Comparison of ENCODE assay signal across 9 mouse cellular contexts in genomic region chr8:124569593-124569992, GRCm38 (mm10). TPM values are rescaled to one million over a fixed set of nuclear protein-coding genes. Genes with fewer than 3 reads are reported as not detected.
DNase-seq lines count a peak whose midpoint lies in the region; ATAC-seq and TF ChIP-seq lines count a peak whose summit lies in the region.
"Had no signal": no experiment of that assay in that cellular context is flagged by ENCODE, and none has a peak within 500 bp of the region (broad histone marks: within the 10 kb centered on the region; RNA-seq: fewer than 3 reads in every experiment).

Agt (minus strand) TSS chr8:124569706.

- no peak within 1 kb of the TSS for H3K4me3 ChIP-seq in hindbrain, embryonic 15.5 days
- H3K4me3 ChIP-seq in hindbrain, embryonic 12.5 days, result no peak within 1 kb of the TSS
- H3K4me3 ChIP-seq in thymus, adult 2 months (ENCODE audit: control insufficient read depth, insufficient read depth, low read length), result no peak within 1 kb of the TSS

- no peak for ATAC-seq in hindbrain, embryonic 15.5 days (ENCODE audit: low FRiP score, low read depth)
- no peak for ATAC-seq in hindbrain, embryonic 12.5 days (ENCODE audit: low FRiP score)

- peak; percentile 51 for DNase-seq in adrenal gland, postnatal 25 days
- DNase-seq in gastrocnemius, postnatal 36 days, result peak; percentile 74 to 83
- peak; percentile 25 to 53 for DNase-seq in kidney, postnatal 4 days
- DNase-seq in lung, postnatal 14 days, result peak; percentile 71
- DNase-seq in thymus, adult 2 months, result no peak
- DNase-seq in spleen, adult 18-20 months, result no peak

- H3K36me3 ChIP-seq in hindbrain, embryonic 15.5 days, result no peaks in the 10 kb centered on the region
- no peaks in the 10 kb centered on the region for H3K36me3 ChIP-seq in hindbrain, embryonic 12.5 days
- no peaks in the 10 kb centered on the region for H3K36me3 ChIP-seq in thymus, adult 2 months (ENCODE audit: control insufficient read depth, insufficient read depth, low read length)

- no peak within 1 kb of the TSS for H3K9ac ChIP-seq in hindbrain, embryonic 15.5 days
- H3K9ac ChIP-seq in hindbrain, embryonic 12.5 days, result no peak within 1 kb of the TSS

- no peaks in the 10 kb centered on the region for H3K9me3 ChIP-seq in hindbrain, embryonic 15.5 days
- no peaks in the 10 kb centered on the region for H3K9me3 ChIP-seq in hindbrain, embryonic 12.5 days (replicated peaks)

- no peak for TF ChIP-seq POLR2A in thymus, adult 2 months (IDR thresholded peaks at IDR 0.05; ENCODE audit: control insufficient read depth, extremely low read depth, insufficient read depth, low read length, poor library complexity)

- no peaks in the 10 kb centered on the region for H3K27me3 ChIP-seq in hindbrain, embryonic 15.5 days
- no peaks in the 10 kb centered on the region; the same call in 1 of the 2 replicates for H3K27me3 ChIP-seq in hindbrain, embryonic 12.5 days
- no peaks in the 10 kb centered on the region for H3K27me3 ChIP-seq in thymus, adult 2 months (ENCODE audit: control insufficient read depth, insufficient read depth, low read length)

- no peak for TF ChIP-seq CTCF in thymus, adult 2 months (IDR thresholded peaks at IDR 0.05; ENCODE audit: borderline replicate concordance, control insufficient read depth, extremely low read depth, insufficient read depth, low read length, poor library complexity)

- no peak within 1 kb of the TSS for H3K4me2 ChIP-seq in hindbrain, embryonic 15.5 days
- H3K4me2 ChIP-seq in hindbrain, embryonic 12.5 days (replicated peaks), result no peak within 1 kb of the TSS

- H3K27ac ChIP-seq in hindbrain, embryonic 15.5 days (replicated peaks), result 0 out of 2 replicates have a peak within 1 kb of the TSS, but pooled peaks have one; percentile 1
- H3K27ac ChIP-seq in hindbrain, embryonic 12.5 days, result no peak within 1 kb of the TSS
- H3K27ac ChIP-seq in thymus, adult 2 months (ENCODE audit: control insufficient read depth, insufficient read depth, low read length), result no peak within 1 kb of the TSS

- WGBS in hindbrain, embryonic 15.5 days, result 86% methylated on average over 2 of the region's 2 CpGs
- 80% methylated on average over 2 of the region's 2 CpGs for WGBS in hindbrain, embryonic 12.5 days
- 96% methylated on average over 2 of the region's 2 CpGs for WGBS in thymus, adult 2 months

- intact Hi-C loops in gastrocnemius, postnatal 36 days (cut with DNase I), result no loop called here

- H3K4me1 ChIP-seq in hindbrain, embryonic 15.5 days (replicated peaks), result peaks cover 5% of the 10 kb centered on the region; the same call in 1 of the 2 replicates
- no peaks in the 10 kb centered on the region; the same call in 1 of the 2 replicates for H3K4me1 ChIP-seq in hindbrain, embryonic 12.5 days
- H3K4me1 ChIP-seq in thymus, adult 2 months (replicated peaks; ENCODE audit: control insufficient read depth, insufficient read depth, low read length), result peaks cover 4% of the 10 kb centered on the region

RNA-seq across cellular contexts. Expression of gene Agt, which starts in this region (rescaled TPM):
- polyA plus RNA-seq in hindbrain, embryonic 15.5 days (2015; fragmentation: Nextera tagmentation; extraction: Ambion mirVana), result 1.0 TPM in 2 replicates
- polyA plus RNA-seq in hindbrain, embryonic 12.5 days (2016; fragmentation: Nextera tagmentation; extraction: Ambion mirVana), result 0.35 and 0.44 TPM in 2 replicates
- total RNA-seq in adrenal gland, postnatal 25 days (2021), result 1.7 and 9.7 TPM in 2 replicates
- 10 to 100 TPM in 1 of 2 experiments, 1 to 10 TPM in 1; 9.9 to 10.9 TPM for total RNA-seq in gastrocnemius, postnatal 36 days (2021)
- 4.1 and 4.7 TPM in 2 replicates for polyA plus RNA-seq in thymus, adult 2 months (2012; rRNA removed)
- total RNA-seq: neutrophil, adult 5-6 weeks had no signal

Comparison
In these comparisons a context has a peak if more than half of its experiments do, and no peak if none do; other contexts are left out.
1. DNase-seq: peak in adrenal gland, postnatal 25 days (single experiment), gastrocnemius, postnatal 36 days (2 of 2), kidney, postnatal 4 days (2 of 2) and lung, postnatal 14 days (single experiment); none in thymus, adult 2 months (single experiment) and spleen, adult 18-20 months (0 of 2).